19 mouse cellular contexts compared by ENCODE assay signal in genomic region chr10:70328139-70328538, GRCm38 (mm10).
DNase-seq lines count a peak whose midpoint lies in the region; ATAC-seq and TF ChIP-seq lines count a peak whose summit lies in the region.
"Had no signal": no experiment of that assay in that cellular context is flagged by ENCODE, and none has a peak within 500 bp of the region (broad histone marks: within the 10 kb centered on the region; RNA-seq: fewer than 3 reads in every experiment).

No protein-coding gene starts in this region.

- H3K27ac ChIP-seq in embryonic facial prominence, embryonic 11.5 days (replicated peaks; ENCODE audit: low read depth, low read length) = no peak overlapping the region
- no peak overlapping the region for H3K27ac ChIP-seq in embryonic facial prominence, embryonic 10.5 days (replicated peaks)
- no peak overlapping the region for H3K27ac ChIP-seq in midbrain, embryonic 12.5 days (replicated peaks)
- no peak overlapping the region for H3K27ac ChIP-seq in midbrain, embryonic 10.5 days (replicated peaks)
- peak overlapping the region; percentile 73 for H3K27ac ChIP-seq in hindbrain, embryonic 14.5 days
- no peak overlapping the region for H3K27ac ChIP-seq in stomach, postnatal 0 days (replicated peaks)
- H3K27ac ChIP-seq: heart, embryonic 10.5 days; limb, embryonic 10.5 days; neural tube, embryonic 12.5 days; stomach, embryonic 15.5 days had no signal

- H3K4me3 ChIP-seq in embryonic facial prominence, embryonic 11.5 days (ENCODE audit: low read depth, low read length) = no peak overlapping the region
- no peak overlapping the region for H3K4me3 ChIP-seq in embryonic facial prominence, embryonic 10.5 days
- H3K4me3 ChIP-seq in midbrain, embryonic 12.5 days = no peak overlapping the region
- no peak overlapping the region for H3K4me3 ChIP-seq in midbrain, embryonic 10.5 days
- no peak overlapping the region for H3K4me3 ChIP-seq in hindbrain, embryonic 14.5 days (replicated peaks; ENCODE audit: low read length)
- no peak overlapping the region for H3K4me3 ChIP-seq in stomach, postnatal 0 days (ENCODE audit: low read depth, low read length)
- H3K4me3 ChIP-seq: heart, embryonic 10.5 days; limb, embryonic 10.5 days; neural tube, embryonic 12.5 days; stomach, embryonic 15.5 days had no signal

- H3K36me3 ChIP-seq in embryonic facial prominence, embryonic 11.5 days (replicated peaks; ENCODE audit: control insufficient read depth, insufficient read depth, low read depth, low read length) = no peaks in the 10 kb centered on the region
- H3K36me3 ChIP-seq in embryonic facial prominence, embryonic 10.5 days (replicated peaks) = no peaks in the 10 kb centered on the region
- no peaks in the 10 kb centered on the region for H3K36me3 ChIP-seq in midbrain, embryonic 12.5 days
- no peaks in the 10 kb centered on the region for H3K36me3 ChIP-seq in midbrain, embryonic 10.5 days
- H3K36me3 ChIP-seq in hindbrain, embryonic 14.5 days (replicated peaks; ENCODE audit: control insufficient read depth, insufficient read depth) = no peaks in the 10 kb centered on the region
- H3K36me3 ChIP-seq in stomach, postnatal 0 days (ENCODE audit: control insufficient read depth, insufficient read depth, low read length) = no peaks in the 10 kb centered on the region
- H3K36me3 ChIP-seq: heart, embryonic 10.5 days; limb, embryonic 10.5 days; neural tube, embryonic 12.5 days; stomach, embryonic 15.5 days had no signal

- no peaks in the 10 kb centered on the region for H3K4me1 ChIP-seq in embryonic facial prominence, embryonic 11.5 days (ENCODE audit: control insufficient read depth, insufficient read depth, low read length)
- H3K4me1 ChIP-seq in embryonic facial prominence, embryonic 10.5 days = 0 out of 2 replicates have a peak, but pooled peaks cover 2% of the 10 kb centered on the region
- peaks cover 3% of the 10 kb centered on the region; the same call in 1 of the 2 replicates for H3K4me1 ChIP-seq in midbrain, embryonic 12.5 days
- H3K4me1 ChIP-seq in midbrain, embryonic 10.5 days = 0 out of 2 replicates have a peak, but pooled peaks cover 4% of the 10 kb centered on the region
- H3K4me1 ChIP-seq in hindbrain, embryonic 14.5 days (replicated peaks; ENCODE audit: control insufficient read depth, insufficient read depth, low read length) = no peaks in the 10 kb centered on the region; the same call in 1 of the 2 replicates
- H3K4me1 ChIP-seq in stomach, postnatal 0 days (replicated peaks; ENCODE audit: control insufficient read depth, insufficient read depth) = no peaks in the 10 kb centered on the region
- H3K4me1 ChIP-seq: heart, embryonic 10.5 days; stomach, embryonic 15.5 days had no signal

- TF ChIP-seq EP300 in stomach, postnatal 0 days (optimal IDR thresholded peaks at IDR 0.05) = no peak

- no peaks in the 10 kb centered on the region for H3K27me3 ChIP-seq in embryonic facial prominence, embryonic 11.5 days (ENCODE audit: control insufficient read depth, insufficient read depth, low read length)
- H3K27me3 ChIP-seq in embryonic facial prominence, embryonic 10.5 days (replicated peaks; ENCODE audit: low read depth, poor library complexity, severe bottlenecking) = no peaks in the 10 kb centered on the region
- no peaks in the 10 kb centered on the region for H3K27me3 ChIP-seq in midbrain, embryonic 12.5 days
- H3K27me3 ChIP-seq in midbrain, embryonic 10.5 days (ENCODE audit: low read depth, poor library complexity, severe bottlenecking) = no peaks in the 10 kb centered on the region
- H3K27me3 ChIP-seq in hindbrain, embryonic 14.5 days (ENCODE audit: control insufficient read depth, insufficient read depth, low read length) = no peaks in the 10 kb centered on the region
- no peaks in the 10 kb centered on the region for H3K27me3 ChIP-seq in stomach, postnatal 0 days (ENCODE audit: control insufficient read depth, insufficient read depth, low read length)
- H3K27me3 ChIP-seq: neural tube, embryonic 12.5 days; stomach, embryonic 15.5 days had no signal

- WGBS in embryonic facial prominence, embryonic 11.5 days = 73% methylated on average over 9 of the region's 9 CpGs
- WGBS in embryonic facial prominence, embryonic 10.5 days = 78% methylated on average over 9 of the region's 9 CpGs
- 73% methylated on average over 9 of the region's 9 CpGs for WGBS in midbrain, embryonic 12.5 days
- 85% methylated on average over 9 of the region's 9 CpGs for WGBS in midbrain, embryonic 10.5 days
- 43% methylated on average over 9 of the region's 9 CpGs for WGBS in hindbrain, embryonic 14.5 days
- 75% methylated on average over 9 of the region's 9 CpGs for WGBS in stomach, postnatal 0 days

- no peak overlapping the region for H3K9ac ChIP-seq in embryonic facial prominence, embryonic 11.5 days (replicated peaks; ENCODE audit: low read length)
- H3K9ac ChIP-seq in midbrain, embryonic 12.5 days (replicated peaks) = no peak overlapping the region
- H3K9ac ChIP-seq in hindbrain, embryonic 14.5 days = no peak overlapping the region
- H3K9ac ChIP-seq in stomach, postnatal 0 days (ENCODE audit: low read length) = no peak overlapping the region
- H3K9ac ChIP-seq: neural tube, embryonic 12.5 days; stomach, embryonic 15.5 days had no signal

- H3K9me3 ChIP-seq in embryonic facial prominence, embryonic 11.5 days (replicated peaks; ENCODE audit: control insufficient read depth, low read length) = no peaks in the 10 kb centered on the region
- H3K9me3 ChIP-seq in embryonic facial prominence, embryonic 10.5 days = no peaks in the 10 kb centered on the region
- no peaks in the 10 kb centered on the region for H3K9me3 ChIP-seq in midbrain, embryonic 12.5 days
- no peaks in the 10 kb centered on the region for H3K9me3 ChIP-seq in midbrain, embryonic 10.5 days (replicated peaks)
- H3K9me3 ChIP-seq in hindbrain, embryonic 14.5 days (ENCODE audit: control insufficient read depth, low read length) = no peaks in the 10 kb centered on the region
- H3K9me3 ChIP-seq in stomach, postnatal 0 days (ENCODE audit: control insufficient read depth, low read length) = no peaks in the 10 kb centered on the region
- H3K9me3 ChIP-seq: heart, embryonic 10.5 days; limb, embryonic 10.5 days; neural tube, embryonic 12.5 days; stomach, embryonic 15.5 days had no signal

- DNase-seq in embryonic facial prominence, embryonic 11.5 days (ENCODE audit: low spot score) = peak; percentile 12
- no peak for DNase-seq in embryonic facial prominence, embryonic 10.5 days (ENCODE audit: low spot score)
- no peak for DNase-seq in midbrain, embryonic 10.5 days (ENCODE audit: low spot score)
- DNase-seq in hindbrain, embryonic 14.5 days (ENCODE audit: low spot score) = peak; percentile 63
- DNase-seq in adrenal gland, postnatal 4 days (ENCODE audit: low spot score in 2 of 2) = no peak
- no peak for DNase-seq in stomach, postnatal 0 days (ENCODE audit: low spot score)
- DNase-seq: adrenal gland, postnatal 14 days; cerebellum, postnatal 25 days; heart, postnatal 10 days; lung, adult 2 months; lung, postnatal 4 days; spleen, adult 18-20 months had no signal

- TF ChIP-seq CTCF in stomach, postnatal 0 days (IDR thresholded peaks at IDR 0.05; ENCODE audit: low read depth) = no peak

- no peak for ATAC-seq in embryonic facial prominence, embryonic 11.5 days (replicated peaks; ENCODE audit: insufficient number of reproducible peaks, low FRiP score, low TSS enrichment, low read depth)
- 0 out of 2 replicates have a peak, but pooled peaks have one; percentile 41 for ATAC-seq in midbrain, embryonic 12.5 days (ENCODE audit: low FRiP score, low read depth)
- peak; percentile 34; the same call in 1 of the 2 replicates for ATAC-seq in hindbrain, embryonic 14.5 days (ENCODE audit: low FRiP score)
- ATAC-seq in stomach, postnatal 0 days (ENCODE audit: low FRiP score, low TSS enrichment) = no peak
- ATAC-seq: inflammation-experienced regulatory T-cells, adult 6 months had no signal

- H3K4me2 ChIP-seq in embryonic facial prominence, embryonic 11.5 days (ENCODE audit: low read depth, low read length) = no peak overlapping the region
- no peak overlapping the region for H3K4me2 ChIP-seq in midbrain, embryonic 12.5 days (replicated peaks)
- H3K4me2 ChIP-seq in hindbrain, embryonic 14.5 days (replicated peaks) = no peak overlapping the region
- no peak overlapping the region for H3K4me2 ChIP-seq in stomach, postnatal 0 days (replicated peaks; ENCODE audit: low read depth)
- H3K4me2 ChIP-seq: liver, embryonic 11.5 days; neural tube, embryonic 12.5 days; stomach, embryonic 15.5 days had no signal

Comparison
In these comparisons a context has a peak if more than half of its experiments do, and no peak if none do; other contexts are left out.
1. DNase-seq: peak in embryonic facial prominence, embryonic 11.5 days (single experiment) and hindbrain, embryonic 14.5 days (single experiment); none in embryonic facial prominence, embryonic 10.5 days (single experiment), midbrain, embryonic 10.5 days (single experiment), adrenal gland, postnatal 4 days (0 of 2) and stomach, postnatal 0 days (single experiment).
2. ATAC-seq: peak in midbrain, embryonic 12.5 days (single experiment) and hindbrain, embryonic 14.5 days (single experiment); none in embryonic facial prominence, embryonic 11.5 days (single experiment) and stomach, postnatal 0 days (single experiment).